Mouse (Mus musculus): ENCODE data around the gene Lars2. TPM values are rescaled to one million over a fixed set of nuclear protein-coding genes. Genes with fewer than 3 reads are reported as not detected.

Gene Lars2
- polyA plus RNA-seq, 2 experiments from 2014 or later = 631 to 1,180 TPM

DNA sequence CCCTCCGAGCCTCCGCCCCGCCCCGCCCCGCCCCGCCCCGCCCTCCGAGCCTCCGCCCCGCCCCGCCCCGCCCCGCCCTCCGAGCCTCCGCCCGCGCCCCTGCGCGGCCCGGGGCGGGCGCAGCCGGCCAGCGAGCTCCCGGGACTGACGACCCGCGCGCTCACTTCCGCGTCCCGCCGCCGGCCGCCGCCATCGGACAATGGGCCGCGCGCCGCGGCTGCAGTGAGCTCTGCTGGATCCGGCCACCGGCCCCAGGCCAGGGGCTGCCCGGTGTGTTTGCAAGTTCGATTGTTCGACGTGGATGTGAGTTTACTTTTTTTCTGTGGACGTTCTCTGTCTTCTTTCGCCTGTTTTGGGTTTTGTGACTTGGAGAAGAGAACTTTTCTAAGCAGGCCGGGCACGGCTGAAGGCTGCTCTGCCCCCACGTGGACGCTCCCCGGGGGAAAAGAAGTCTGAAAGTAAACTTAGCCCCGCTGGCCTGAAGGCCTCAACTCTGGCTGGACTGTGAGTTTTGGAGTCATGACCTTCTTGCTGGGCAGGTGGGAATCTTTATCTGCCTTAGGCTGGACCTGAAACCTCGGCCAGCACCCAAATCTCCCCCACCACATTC lies 112.0 kb downstream of the Lars2 start, which contains the start of gene Limd1:
Gene Limd1, plus strand, starts transcription at position 121 of the 610 bp plus-strand sequence.
- peak; percentile 62 for ATAC-seq

GRCm38 (mm10) chr9:123479196-123479669 lies 112.5 kb downstream of the Lars2 start:
- peak; percentile 19 for ATAC-seq

DNA sequence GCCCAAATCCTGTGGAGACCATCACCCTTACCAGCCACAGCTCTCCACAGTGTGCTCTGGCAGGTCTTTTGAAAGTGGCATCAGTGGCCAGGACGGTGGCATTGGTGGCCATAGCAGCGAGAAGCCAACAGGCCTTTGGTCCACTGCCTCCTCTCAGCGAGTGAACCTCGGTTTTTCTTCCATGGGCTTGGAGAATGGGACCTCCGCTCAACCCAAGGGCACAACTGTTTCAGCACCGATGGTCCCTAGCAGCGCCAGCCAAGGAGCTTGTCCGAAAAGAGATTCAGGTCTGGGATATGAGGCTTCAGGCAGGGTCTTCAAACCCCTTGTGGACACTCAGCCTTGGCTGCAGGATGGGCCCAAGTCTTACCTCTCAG lies 113.1 kb downstream of the Lars2 start:
- no peak for ATAC-seq

- no peak for ATAC-seq
Observed at GRCm38 (mm10) chr9:123480253-123480921, 113.7 kb downstream of the Lars2 start.

GRCm38 (mm10) chr9:123481136-123481535 lies 114.4 kb downstream of the Lars2 start:
- no peak for ATAC-seq

DNA sequence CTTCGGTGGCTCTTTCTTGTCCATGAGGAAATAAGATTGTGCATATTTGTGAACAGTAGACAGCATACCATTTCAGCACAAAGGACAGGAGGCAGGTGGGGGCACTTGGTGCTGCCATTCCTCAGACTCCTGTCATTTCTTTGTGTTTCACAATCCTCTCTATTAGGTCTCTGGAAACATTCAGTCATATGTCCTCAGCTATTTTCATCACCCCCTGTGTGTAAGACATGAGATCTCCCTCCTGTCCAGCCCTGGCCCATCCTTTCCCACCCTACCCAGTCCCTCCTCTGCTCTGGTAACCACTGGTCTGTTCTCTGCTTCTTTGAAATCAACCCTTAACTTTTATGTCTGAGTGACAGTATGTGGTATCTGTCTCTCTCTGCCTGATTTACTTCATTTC lies 116.9 kb downstream of the Lars2 start:
- ATAC-seq = no peak

DNA sequence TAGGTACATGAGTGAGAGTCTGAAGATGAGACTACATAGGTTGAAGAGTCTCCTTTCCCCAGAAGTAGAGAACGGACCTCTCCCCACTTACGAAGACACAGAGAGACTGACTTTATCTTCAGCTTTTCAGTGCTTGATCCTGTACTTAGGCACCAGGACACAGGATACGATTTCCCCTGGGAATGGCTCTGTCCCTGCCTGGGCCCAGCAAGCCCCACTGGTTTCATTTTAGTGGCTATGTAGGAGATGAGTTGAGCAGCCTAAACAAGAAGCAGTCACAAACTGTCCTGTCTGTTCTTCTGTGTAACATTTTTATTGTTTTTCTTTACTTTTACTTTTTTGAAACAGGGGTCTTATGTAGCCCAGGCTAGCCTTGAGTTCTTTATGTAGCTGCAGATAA lies 118.1 kb downstream of the Lars2 start:
- no peak for ATAC-seq

GRCm38 (mm10) chr9:123485561-123485960 lies 118.8 kb downstream of the Lars2 start:
- no peak for ATAC-seq

GRCm38 (mm10) chr9:123486635-123487034 lies 119.9 kb downstream of the Lars2 start:
- no peak for ATAC-seq

DNA sequence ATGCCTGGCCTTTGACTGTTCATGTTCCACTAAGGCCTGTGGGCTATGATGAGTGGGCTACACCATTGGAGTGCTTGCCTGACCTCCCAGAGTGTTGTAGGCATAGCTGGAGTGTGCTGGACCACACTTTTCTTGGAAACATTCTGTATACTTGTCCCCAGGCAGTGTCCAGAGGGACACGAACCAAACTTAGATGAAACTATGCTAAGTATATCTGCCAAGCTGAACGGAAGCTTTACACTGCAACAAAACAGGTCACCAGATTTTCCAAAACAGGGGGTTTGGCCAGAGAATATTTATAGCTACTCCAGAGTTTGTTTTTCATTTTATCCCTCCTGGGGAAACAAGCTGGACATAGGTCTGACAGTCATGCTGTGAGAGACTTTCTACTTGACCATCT lies 122.3 kb downstream of the Lars2 start:
- ATAC-seq = no peak

DNA sequence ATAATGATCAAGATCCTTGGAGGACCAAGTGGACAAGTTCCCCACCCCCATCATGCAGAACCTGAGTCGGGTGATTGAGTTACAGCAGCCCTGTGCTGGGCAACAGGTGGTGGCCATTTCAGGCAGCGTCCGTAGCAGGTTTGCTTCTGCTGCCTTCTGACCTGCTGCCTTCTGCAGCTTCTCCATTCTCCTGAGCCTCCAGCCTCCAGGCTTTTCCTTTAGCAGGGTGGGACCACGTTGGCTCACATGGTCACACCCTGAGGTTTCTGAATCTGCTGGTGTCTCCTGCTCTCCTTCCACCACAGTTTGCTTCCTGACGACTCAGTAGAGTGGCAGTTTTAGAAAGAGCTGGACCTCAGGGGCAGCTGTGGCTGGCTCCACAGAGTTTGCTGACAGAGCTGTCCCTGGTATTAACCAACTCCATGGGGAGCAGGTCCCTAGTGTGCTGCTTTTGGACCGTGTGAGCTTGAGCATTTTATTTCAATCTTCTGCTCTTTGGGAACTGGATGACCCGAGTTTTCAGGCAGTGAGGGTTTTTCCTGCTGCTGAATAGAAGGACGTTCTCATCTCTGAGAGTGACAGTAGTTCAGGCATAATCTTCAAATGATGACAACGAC lies 123.1 kb downstream of the Lars2 start:
- ATAC-seq = no peak

DNA sequence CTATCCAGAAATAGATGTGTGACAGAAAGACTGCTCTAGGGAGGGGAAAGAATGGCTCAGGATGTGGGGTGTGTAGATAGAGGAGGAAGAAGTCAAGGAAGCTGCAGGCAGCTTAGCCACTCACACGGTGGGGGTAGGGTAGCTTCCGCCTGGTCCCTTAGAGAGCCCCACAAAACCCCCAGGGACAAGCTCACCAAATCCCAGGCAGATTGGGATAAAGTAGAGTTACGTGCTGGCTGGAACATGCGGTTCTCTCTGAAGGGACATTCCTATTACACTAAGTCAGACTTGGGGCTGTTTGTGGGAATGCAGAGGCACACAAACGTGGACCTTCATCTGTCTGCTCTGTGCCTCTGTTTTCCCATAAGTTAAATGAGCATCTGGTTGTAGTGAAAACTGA lies 124.2 kb downstream of the Lars2 start:
- ATAC-seq = no peak

DNA sequence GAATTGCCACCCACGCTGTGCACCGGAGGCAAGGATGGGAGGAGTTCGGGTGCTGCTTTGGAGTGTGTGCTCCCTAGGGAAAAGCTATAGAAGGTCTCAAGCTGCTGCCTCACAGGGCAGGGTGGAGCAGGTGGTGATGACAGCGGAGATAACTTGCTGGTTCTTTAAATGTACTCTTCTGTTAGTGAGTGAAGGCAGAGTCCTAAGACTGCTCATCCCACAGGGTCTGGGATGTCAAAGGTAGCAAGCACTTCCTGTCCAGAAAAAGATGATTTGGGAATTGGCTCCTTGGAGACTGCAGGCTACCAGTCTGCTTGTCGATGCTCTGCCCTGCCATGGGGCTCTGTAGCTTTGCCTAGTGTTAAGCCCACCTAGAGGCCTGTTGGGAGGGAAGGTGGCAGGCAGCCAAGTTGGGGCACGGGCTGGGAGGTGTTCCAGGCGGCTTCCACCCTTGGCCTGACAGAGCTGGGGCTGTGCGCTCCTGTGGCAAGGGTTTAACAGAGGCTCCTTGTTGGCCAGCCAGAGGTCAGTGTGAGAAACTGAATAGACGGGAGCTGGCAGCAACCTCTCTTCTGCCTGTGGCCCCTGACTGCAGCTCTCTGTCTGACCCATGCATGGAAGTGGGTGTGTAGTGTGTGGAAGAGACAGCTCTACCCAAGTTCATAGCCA lies 125.3 kb downstream of the Lars2 start:
- no peak for ATAC-seq

GRCm38 (mm10) chr9:123496665-123497064 lies 129.9 kb downstream of the Lars2 start:
- no peak for ATAC-seq

DNA sequence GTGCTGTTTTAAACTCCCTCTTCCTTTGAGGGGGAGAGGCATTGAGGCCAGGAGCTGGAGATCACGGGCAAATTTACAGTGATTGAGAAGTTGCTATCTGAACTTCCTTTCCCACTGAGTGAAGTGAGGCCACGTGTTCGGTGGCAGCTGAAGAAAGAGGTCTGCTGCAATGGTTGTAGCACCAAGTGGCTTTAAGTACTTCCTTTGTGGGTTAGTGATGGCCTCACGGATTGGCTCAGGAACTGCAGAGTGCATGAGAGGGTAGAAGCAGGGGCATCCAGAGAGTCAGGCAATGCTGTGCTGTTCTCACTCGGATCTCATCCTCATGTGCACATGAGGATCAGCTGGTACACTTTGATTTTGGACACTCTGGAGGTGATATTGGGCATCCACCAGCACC lies 131.2 kb downstream of the Lars2 start:
- ATAC-seq = peak; percentile 63

GRCm38 (mm10) chr9:123500480-123500879 lies 133.8 kb downstream of the Lars2 start:
- no peak for ATAC-seq

GRCm38 (mm10) chr9:123503171-123503834 lies 136.6 kb downstream of the Lars2 start:
- no peak for ATAC-seq

GRCm38 (mm10) chr9:123504325-123504724 lies 137.6 kb downstream of the Lars2 start:
- ATAC-seq = peak; percentile 84

DNA sequence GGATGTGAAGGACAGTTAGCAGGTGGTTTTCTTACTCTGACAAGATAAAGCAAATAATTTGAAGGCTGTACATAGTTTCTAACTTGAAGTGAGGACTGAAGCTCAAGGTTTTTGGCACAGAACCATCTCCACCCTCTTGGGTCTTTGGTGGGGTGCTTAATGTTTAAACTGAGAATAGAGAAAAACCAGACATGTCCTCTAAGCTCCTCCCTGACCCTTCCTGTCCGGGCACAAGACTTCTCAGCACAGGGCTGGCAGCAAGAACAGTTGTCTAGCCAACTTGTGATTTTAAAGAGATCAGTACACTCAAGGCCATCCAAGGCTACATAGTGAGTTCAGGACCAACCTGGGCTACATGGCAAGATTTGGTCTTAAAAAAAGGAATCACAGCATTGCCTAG lies 138.9 kb downstream of the Lars2 start:
- no peak for ATAC-seq

- ATAC-seq = no peak
Observed at GRCm38 (mm10) chr9:123506270-123507146, 139.8 kb downstream of the Lars2 start.

GRCm38 (mm10) chr9:123507380-123507779 lies 140.7 kb downstream of the Lars2 start:
- no peak for ATAC-seq

DNA sequence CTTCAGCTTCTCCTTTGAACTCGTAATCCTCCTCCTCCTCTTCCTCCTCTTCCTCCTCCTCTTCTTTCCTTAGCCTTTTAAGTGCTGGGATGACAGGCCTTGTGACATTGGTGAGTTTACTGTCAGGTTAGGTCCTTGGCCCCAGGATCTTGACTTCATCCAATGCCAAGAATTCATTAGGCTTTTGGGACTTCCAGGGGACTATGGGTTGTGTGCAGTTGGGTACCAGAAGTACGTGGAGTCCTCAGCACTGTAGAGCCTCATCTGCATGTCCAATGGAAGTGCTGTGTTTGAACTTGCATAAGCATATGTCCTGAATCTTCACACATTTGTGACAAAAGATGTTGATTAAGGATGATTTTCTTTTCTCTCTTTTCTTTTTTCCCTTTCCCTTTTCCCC lies 142.3 kb downstream of the Lars2 start:
- no peak for ATAC-seq
